Mouse (Mus musculus): Measurements from ENCODE around the gene Rreb1. TPM values are rescaled to one million over a fixed set of nuclear protein-coding genes. Genes with fewer than 3 reads are reported as not detected.

Rreb1 gene
- total and polyA plus RNA-seq, 2 experiments, result 9.0 to 12.4 TPM

GRCm38 (mm10) chr13:37856537-37856936 is 78.3 kb downstream of the Rreb1 start:
- DNase-seq (ENCODE audit: extremely low read depth, low read depth, low spot score), result peak; percentile 97
- Histone ChIP-seq H3K9ac (ENCODE audit: low read depth, low read length) (peak overlapping the region; percentile 66), H3K36me3 (ENCODE audit: control insufficient read depth, insufficient read depth, low read length) (no peaks in the 10 kb centered on the region), H3K79me2 (ENCODE audit: control insufficient read depth, insufficient read depth, low read length) (peaks cover 30% of the 10 kb centered on the region; the same call in 1 of the 2 replicates), H3K4me1 (ENCODE audit: control insufficient read depth, insufficient read depth, low read length) (peaks cover 15% of the 10 kb centered on the region), H3K27me3 (ENCODE audit: control insufficient read depth, insufficient read depth, low read length) (no peaks in the 10 kb centered on the region), H3K27ac (replicated peaks; ENCODE audit: insufficient read depth, low read depth, low read length) (peak overlapping the region; percentile 88), H3K4me3 (ENCODE audit: insufficient read depth, low read depth, low read length) (no peak overlapping the region)
- TF ChIP-seq POLR2A (IDR thresholded peaks at IDR 0.05; ENCODE audit: extremely low read depth, insufficient read depth, low read length), result no peak
- no peak for TF ChIP-seq CTCF (IDR thresholded peaks at IDR 0.05; ENCODE audit: low read depth, low read length)
- 31% methylated on average over 2 of the region's 2 CpGs for whole genome bisulfite sequencing

DNA sequence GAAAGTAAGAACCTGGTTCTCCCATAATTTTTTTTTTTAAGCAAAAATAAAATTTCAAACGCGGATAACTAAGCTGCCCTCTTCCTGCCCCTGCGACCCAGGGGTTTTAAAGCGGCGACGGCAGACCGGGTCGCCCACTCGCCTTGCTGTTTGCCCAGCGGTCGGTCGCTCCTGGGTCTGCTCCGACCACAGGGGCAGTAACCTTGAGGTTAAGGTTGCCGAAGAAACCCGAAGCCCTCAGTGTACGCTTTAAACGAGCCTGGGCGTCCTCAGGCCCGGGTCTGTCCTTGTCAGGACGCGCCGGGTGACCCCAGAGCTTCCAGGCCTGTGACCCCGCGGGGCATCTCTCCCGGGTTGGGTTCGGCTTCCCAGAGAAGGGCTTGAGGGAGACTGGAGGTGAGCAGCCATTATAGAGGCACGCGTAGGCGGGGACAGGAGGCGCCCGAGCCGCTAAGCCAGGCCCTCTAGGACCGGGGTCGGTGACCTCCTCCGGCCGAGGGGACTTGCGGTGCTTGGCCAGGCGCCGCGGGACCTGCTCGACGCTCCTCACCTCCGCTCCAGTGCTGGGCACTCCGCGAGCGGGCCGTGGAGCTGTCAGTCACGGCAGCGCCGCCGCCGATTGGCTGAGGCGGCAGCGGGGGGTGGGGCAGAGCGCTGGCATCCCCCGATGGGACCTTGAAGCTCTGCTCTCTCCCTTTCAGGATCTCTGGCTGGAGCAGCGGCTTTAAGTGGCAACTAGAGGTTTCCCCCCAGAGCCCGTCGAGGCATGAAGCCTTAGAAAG is 79.3 kb downstream of the Rreb1 start:
- H3K27ac ChIP-seq (replicated peaks; ENCODE audit: insufficient read depth, low read depth, low read length), result peak overlapping the region; percentile 88
- TF ChIP-seq POLR2A (IDR thresholded peaks at IDR 0.05; ENCODE audit: extremely low read depth, insufficient read depth, low read length) (0 out of 2 replicates have a peak, but pooled peaks have one; percentile 38), CTCF (IDR thresholded peaks at IDR 0.05; ENCODE audit: low read depth, low read length) (no peak)
- H3K4me1 ChIP-seq (ENCODE audit: control insufficient read depth, insufficient read depth, low read length), result peaks cover 15% of the 10 kb centered on the region
- H3K79me2 ChIP-seq (ENCODE audit: control insufficient read depth, insufficient read depth, low read length), result peaks cover 32% of the 10 kb centered on the region
- WGBS, result under 1% methylated on average over 59 of the region's 59 CpGs
- no peaks in the 10 kb centered on the region for H3K36me3 ChIP-seq (ENCODE audit: control insufficient read depth, insufficient read depth, low read length)
- H3K9ac ChIP-seq (ENCODE audit: low read depth, low read length), result peak overlapping the region; percentile 78
- peak overlapping the region; percentile 52 for H3K4me3 ChIP-seq (ENCODE audit: insufficient read depth, low read depth, low read length)
- no peaks in the 10 kb centered on the region for H3K27me3 ChIP-seq (ENCODE audit: control insufficient read depth, insufficient read depth, low read length)
- DNase-seq (ENCODE audit: extremely low read depth, low read depth, low spot score), result peak; percentile 88

DNA sequence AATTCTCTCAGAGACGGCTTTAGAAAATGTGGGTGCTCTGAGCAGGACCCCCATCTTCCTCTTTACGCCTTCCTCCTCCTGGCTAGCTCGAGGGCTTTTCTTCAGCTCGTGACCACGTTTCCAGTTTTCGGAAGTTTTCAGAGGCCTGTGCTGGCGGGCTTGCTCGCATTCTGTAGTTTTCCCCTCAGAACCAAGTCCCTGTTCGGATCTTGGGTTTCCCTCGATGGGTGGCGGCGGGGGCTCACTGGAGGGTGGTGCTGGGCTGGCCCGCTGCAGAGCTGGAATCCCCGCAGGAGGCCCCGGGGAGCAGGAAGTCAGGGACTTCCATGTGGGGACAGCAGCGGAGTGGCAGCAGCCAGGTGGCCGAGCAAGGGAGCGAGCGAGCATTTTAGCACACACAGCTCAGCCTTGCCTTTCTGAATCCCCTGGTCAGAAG is 79.9 kb downstream of the Rreb1 start:
- H3K79me2 ChIP-seq (ENCODE audit: control insufficient read depth, insufficient read depth, low read length), result peaks cover 32% of the 10 kb centered on the region
- no peaks in the 10 kb centered on the region for H3K27me3 ChIP-seq (ENCODE audit: control insufficient read depth, insufficient read depth, low read length)
- H3K36me3 ChIP-seq (ENCODE audit: control insufficient read depth, insufficient read depth, low read length), result no peaks in the 10 kb centered on the region
- peak overlapping the region; percentile 88 for H3K27ac ChIP-seq (replicated peaks; ENCODE audit: insufficient read depth, low read depth, low read length)
- H3K4me1 ChIP-seq (ENCODE audit: control insufficient read depth, insufficient read depth, low read length), result peaks cover 15% of the 10 kb centered on the region
- TF ChIP-seq CTCF (IDR thresholded peaks at IDR 0.05; ENCODE audit: low read depth, low read length) (no peak), POLR2A (IDR thresholded peaks at IDR 0.05; ENCODE audit: extremely low read depth, insufficient read depth, low read length) (no peak)
- WGBS, result 3% methylated on average over 19 of the region's 19 CpGs
- DNase-seq (ENCODE audit: extremely low read depth, low read depth, low spot score), result no peak
- H3K9ac ChIP-seq (ENCODE audit: low read depth, low read length), result peak overlapping the region; percentile 78
- peak overlapping the region; percentile 29 for H3K4me3 ChIP-seq (ENCODE audit: insufficient read depth, low read depth, low read length)

- 23% methylated on average over 9 of the region's 9 CpGs for WGBS
- no peaks in the 10 kb centered on the region for H3K36me3 ChIP-seq (ENCODE audit: control insufficient read depth, insufficient read depth, low read length)
- peaks cover 35% of the 10 kb centered on the region for H3K79me2 ChIP-seq (ENCODE audit: control insufficient read depth, insufficient read depth, low read length)
- peaks cover 15% of the 10 kb centered on the region for H3K4me1 ChIP-seq (ENCODE audit: control insufficient read depth, insufficient read depth, low read length)
- H3K9ac ChIP-seq (ENCODE audit: low read depth, low read length), result peak overlapping the region; percentile 78
- H3K4me3 ChIP-seq (ENCODE audit: insufficient read depth, low read depth, low read length), result peak overlapping the region; percentile 29; the same call in 1 of the 2 replicates
- peak; percentile 92 for DNase-seq (ENCODE audit: extremely low read depth, low read depth, low spot score)
- TF ChIP-seq CTCF (IDR thresholded peaks at IDR 0.05; ENCODE audit: low read depth, low read length), result no peak
- TF ChIP-seq POLR2A (IDR thresholded peaks at IDR 0.05; ENCODE audit: extremely low read depth, insufficient read depth, low read length), result no peak
- H3K27ac ChIP-seq (replicated peaks; ENCODE audit: insufficient read depth, low read depth, low read length), result peak overlapping the region; percentile 88
- no peaks in the 10 kb centered on the region for H3K27me3 ChIP-seq (ENCODE audit: control insufficient read depth, insufficient read depth, low read length)
Observed at GRCm38 (mm10) chr13:37858508-37858907, 80.3 kb downstream of the Rreb1 start.

- peaks cover 12% of the 10 kb centered on the region for H3K4me1 ChIP-seq (ENCODE audit: control insufficient read depth, insufficient read depth, low read length)
- TF ChIP-seq CTCF (IDR thresholded peaks at IDR 0.05; ENCODE audit: low read depth, low read length) (no peak), POLR2A (IDR thresholded peaks at IDR 0.05; ENCODE audit: extremely low read depth, insufficient read depth, low read length) (no peak)
- H3K79me2 ChIP-seq (ENCODE audit: control insufficient read depth, insufficient read depth, low read length), result peaks cover 40% of the 10 kb centered on the region
- WGBS, result 75% methylated on average over 8 of the region's 8 CpGs
- 0 out of 2 replicates have a peak overlapping the region, but pooled peaks have one; percentile 5 for H3K27ac ChIP-seq (replicated peaks; ENCODE audit: insufficient read depth, low read depth, low read length)
- no peak overlapping the region for H3K4me3 ChIP-seq (ENCODE audit: insufficient read depth, low read depth, low read length)
- no peaks in the 10 kb centered on the region for H3K27me3 ChIP-seq (ENCODE audit: control insufficient read depth, insufficient read depth, low read length)
- no peaks in the 10 kb centered on the region for H3K36me3 ChIP-seq (ENCODE audit: control insufficient read depth, insufficient read depth, low read length)
- no peak overlapping the region for H3K9ac ChIP-seq (ENCODE audit: low read depth, low read length)
- DNase-seq (ENCODE audit: extremely low read depth, low read depth, low spot score), result no peak
Observed at GRCm38 (mm10) chr13:37859782-37860181, 81.6 kb downstream of the Rreb1 start.

DNA sequence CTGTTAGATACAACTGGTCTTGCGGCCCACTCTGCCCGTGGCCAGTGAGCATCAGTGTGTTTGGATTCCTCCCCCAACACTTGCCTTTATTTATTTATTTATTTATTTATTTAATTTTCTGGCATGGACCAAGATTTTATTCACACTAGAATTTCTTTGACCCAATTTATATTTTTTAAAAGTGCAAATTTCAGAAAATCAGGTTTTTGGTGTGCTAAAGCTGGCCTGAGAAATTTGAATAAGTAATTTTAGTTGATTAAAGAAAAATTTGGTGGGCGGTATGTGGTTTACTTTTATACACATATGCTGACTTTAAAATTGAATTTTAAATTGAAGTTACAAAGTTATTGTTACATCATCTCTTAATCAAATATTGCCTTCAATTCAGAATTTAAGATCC is 82.0 kb downstream of the Rreb1 start:
- Histone ChIP-seq H3K4me1 (ENCODE audit: control insufficient read depth, insufficient read depth, low read length) (peaks cover 9% of the 10 kb centered on the region), H3K9ac (ENCODE audit: low read depth, low read length) (no peak overlapping the region), H3K79me2 (ENCODE audit: control insufficient read depth, insufficient read depth, low read length) (peaks cover 39% of the 10 kb centered on the region), H3K27me3 (ENCODE audit: control insufficient read depth, insufficient read depth, low read length) (no peaks in the 10 kb centered on the region), H3K27ac (replicated peaks; ENCODE audit: insufficient read depth, low read depth, low read length) (no peak overlapping the region), H3K4me3 (ENCODE audit: insufficient read depth, low read depth, low read length) (no peak overlapping the region), H3K36me3 (ENCODE audit: control insufficient read depth, insufficient read depth, low read length) (no peaks in the 10 kb centered on the region)
- no peak for DNase-seq (ENCODE audit: extremely low read depth, low read depth, low spot score)
- 92% methylated on average over 3 of the region's 3 CpGs for WGBS
- TF ChIP-seq POLR2A (IDR thresholded peaks at IDR 0.05; ENCODE audit: extremely low read depth, insufficient read depth, low read length), result no peak
- TF ChIP-seq CTCF (IDR thresholded peaks at IDR 0.05; ENCODE audit: low read depth, low read length), result no peak

All from liver, adult 2 months (tissue).